Mouse (Mus musculus) embryonic facial prominence, embryonic 11.5 days (tissue): ENCODE results near the gene Tmprss6. TPM values are rescaled to one million over a fixed set of nuclear protein-coding genes. Genes with fewer than 3 reads are reported as not detected.

Source experiments
- ATAC-seq: fragments of 200-750 bp; cut with Nextera tagmentation; replicated peaks from 2 replicates; pipeline ENCODE4 v1.8.0; 2017; ENCODE audit warnings: low read depth; ENCODE audit not compliant: insufficient number of reproducible peaks, low FRiP score, low TSS enrichment
- DNase-seq: peaks from one replicate; pipeline ENCODE4 v3.0.0-alpha.2; 2015; ENCODE audit warnings: low spot score
- H3K27ac ChIP-seq: fragments of 300-500 bp; sonication (generic); replicated peaks from 2 replicates; pipeline ENCODE4 v1.5.1; 2014; ENCODE audit warnings: mild to moderate bottlenecking, low read depth, low read length, control low read depth
- H3K27me3 ChIP-seq: fragments of 300-500 bp; sonication (generic); 2 replicates; pipeline ENCODE4 v1.6.1; 2014; ENCODE audit warnings: mild to moderate bottlenecking, low read length, moderate library complexity, mixed read lengths; ENCODE audit not compliant: control insufficient read depth, insufficient read depth
- H3K36me3 ChIP-seq: fragments of 300-500 bp; sonication (generic); replicated peaks from 2 replicates; pipeline ENCODE4 v1.6.1; 2014; ENCODE audit warnings: low read depth, mild to moderate bottlenecking, low read length, moderate library complexity, mixed read lengths; ENCODE audit not compliant: control insufficient read depth, insufficient read depth
- H3K4me1 ChIP-seq: fragments of 300-500 bp; sonication (generic); 2 replicates; pipeline ENCODE4 v1.6.1; 2014; ENCODE audit warnings: low read length, mixed read lengths; ENCODE audit not compliant: control insufficient read depth, insufficient read depth
- H3K4me2 ChIP-seq: fragments of 300-500 bp; sonication (generic); 2 replicates; pipeline ENCODE4 v1.6.1; 2014; ENCODE audit warnings: low read depth, mild to moderate bottlenecking, control low read depth, low read length, moderate library complexity
- H3K4me3 ChIP-seq: fragments of 300-500 bp; sonication (generic); 2 replicates; pipeline ENCODE4 v1.5.1; 2014; ENCODE audit warnings: low read depth, low read length, control low read depth
- H3K9ac ChIP-seq: fragments of 300-500 bp; sonication (generic); replicated peaks from 2 replicates; pipeline ENCODE4 v1.6.1; 2014; ENCODE audit warnings: mild to moderate bottlenecking, control low read depth, low read length
- H3K9me3 ChIP-seq: fragments of 300-500 bp; sonication (generic); replicated peaks from 2 replicates; pipeline ENCODE4 v1.6.1; 2016; ENCODE audit warnings: mild to moderate bottlenecking, low read length, inconsistent platforms, mixed read lengths; ENCODE audit not compliant: control insufficient read depth
- WGBS: fragments of 180-500 bp; shearing (Covaris S2); extraction: QIAGEN DNeasy Blood & Tissue Kit; methylation state at CpG from one replicate; pipeline ENCODE4 v1.1.7; 2014; 5-methylcytosine and 5-hydroxymethylcytosine counted together
- polyA plus RNA-seq: library from polyadenylated mRNA; unstranded; fragments of >200 nt; fragmentation: Nextera tagmentation; extraction: Ambion mirVana; gene quantifications from 2 replicates; pipeline ENCODE4 v1.2.1, GENCODE M21; 2014

Tmprss6 gene
- polyA plus RNA-seq, 1 experiment from 2014 or later, result 0.21 TPM

DNA sequence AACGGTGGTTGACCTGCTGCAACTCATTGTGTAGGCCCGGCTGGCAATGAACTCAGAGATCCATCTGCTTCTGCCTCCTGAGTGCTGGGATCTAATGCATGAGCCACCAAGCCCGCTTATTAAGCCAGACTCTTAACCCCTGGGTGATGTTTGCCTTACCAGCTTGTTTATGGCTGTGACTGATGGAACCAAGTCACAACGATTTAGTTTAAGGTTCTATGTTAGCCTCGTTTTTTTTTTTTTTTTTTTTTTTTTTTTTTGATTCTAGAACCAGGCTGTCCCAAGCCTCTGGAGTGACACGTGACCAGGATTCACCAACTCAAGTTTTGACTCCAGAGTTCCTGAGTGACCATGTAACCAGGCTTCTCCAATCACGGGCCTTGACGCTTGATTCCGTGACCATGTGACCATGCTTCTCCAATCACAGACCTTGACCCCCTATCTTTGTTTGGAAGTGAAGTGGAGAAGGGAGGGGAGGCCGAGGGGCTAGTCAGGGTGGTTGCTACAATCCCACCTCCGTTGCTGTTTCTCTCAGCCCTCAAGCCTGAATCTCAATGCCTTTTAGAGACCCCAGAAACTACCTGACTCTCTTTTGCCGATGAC, 41.0 kb upstream of the Tmprss6 start:
- DNase-seq (peak; percentile 56), ATAC-seq (no peak)
- no peak overlapping the region; the same call in 1 of the 2 replicates for H3K27ac ChIP-seq
- no peaks in the 10 kb centered on the region for H3K9me3 ChIP-seq
- no peaks in the 10 kb centered on the region for H3K4me1 ChIP-seq
- H3K4me2 ChIP-seq, result no peak overlapping the region
- no peaks in the 10 kb centered on the region for H3K27me3 ChIP-seq
- H3K36me3 ChIP-seq, result no peaks in the 10 kb centered on the region
- WGBS, result 44% methylated on average over 12 of the region's 12 CpGs
- no peak overlapping the region for H3K4me3 ChIP-seq
- peak overlapping the region; percentile 32; the same call in 1 of the 2 replicates for H3K9ac ChIP-seq

DNA sequence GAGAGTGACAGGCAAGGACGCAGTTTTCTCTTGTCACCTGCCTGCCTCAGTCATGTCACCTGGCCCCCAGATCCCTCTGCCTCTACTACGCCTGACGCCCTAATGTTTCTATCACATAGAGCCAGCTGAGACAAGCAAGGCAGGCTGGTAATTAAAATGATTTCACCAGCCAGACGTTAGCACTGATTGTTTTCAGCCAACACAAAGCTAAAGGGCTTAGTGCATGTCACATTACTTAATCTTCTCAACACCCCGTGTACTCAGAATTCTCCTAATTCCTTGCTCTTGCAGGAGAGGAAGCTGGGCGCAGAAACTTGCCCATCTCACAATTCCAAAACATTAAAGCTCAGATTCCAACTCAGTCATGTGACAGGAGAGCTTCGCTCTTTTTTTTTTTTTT, 40.0 kb upstream of the Tmprss6 start:
- 65% methylated on average over 7 of the region's 7 CpGs for WGBS
- Histone ChIP-seq H3K36me3 (no peaks in the 10 kb centered on the region), H3K4me3 (no peak overlapping the region), H3K4me1 (no peaks in the 10 kb centered on the region), H3K9me3 (no peaks in the 10 kb centered on the region), H3K27me3 (no peaks in the 10 kb centered on the region), H3K4me2 (no peak overlapping the region), H3K27ac (no peak overlapping the region), H3K9ac (no peak overlapping the region)
- DNase-seq (no peak), ATAC-seq (no peak)

GRCm38 (mm10) chr15:78505541-78505940, 37.1 kb upstream of the Tmprss6 start:
- H3K27ac ChIP-seq, result no peak overlapping the region
- no peak overlapping the region for H3K4me3 ChIP-seq
- no peaks in the 10 kb centered on the region for H3K9me3 ChIP-seq
- H3K9ac ChIP-seq, result no peak overlapping the region
- no peaks in the 10 kb centered on the region for H3K4me1 ChIP-seq
- ATAC-seq (no peak), DNase-seq (no peak)
- no peaks in the 10 kb centered on the region for H3K36me3 ChIP-seq
- WGBS, result 71% methylated on average over 3 of the region's 3 CpGs
- no peaks in the 10 kb centered on the region for H3K27me3 ChIP-seq
- no peak overlapping the region for H3K4me2 ChIP-seq

DNA sequence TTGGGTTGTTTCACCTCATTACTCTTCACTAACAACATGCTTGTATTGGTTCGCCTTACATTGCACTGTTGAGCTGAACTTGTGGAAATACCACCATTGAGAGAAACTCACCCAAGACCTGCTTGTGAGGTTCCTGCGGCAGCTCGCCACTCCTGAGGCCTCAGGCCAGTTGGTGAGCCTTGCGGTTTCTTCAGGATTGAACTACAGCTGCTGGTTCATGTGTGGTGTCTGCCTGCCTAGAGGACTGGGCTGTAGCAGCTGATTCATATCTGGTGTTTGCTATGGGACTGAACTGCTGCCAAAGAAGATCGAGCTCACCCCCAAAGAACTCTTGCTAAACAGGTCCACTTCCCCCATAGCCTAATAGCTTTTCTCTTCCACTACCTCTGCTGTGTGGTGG, 36.4 kb upstream of the Tmprss6 start:
- Histone ChIP-seq H3K9ac (no peak overlapping the region), H3K9me3 (no peaks in the 10 kb centered on the region), H3K4me3 (no peak overlapping the region), H3K4me1 (no peaks in the 10 kb centered on the region), H3K4me2 (no peak overlapping the region), H3K36me3 (no peaks in the 10 kb centered on the region), H3K27me3 (no peaks in the 10 kb centered on the region), H3K27ac (no peak overlapping the region)
- ATAC-seq (no peak), DNase-seq (no peak)
- WGBS, result 90% methylated on average over 5 of the region's 5 CpGs

DNA sequence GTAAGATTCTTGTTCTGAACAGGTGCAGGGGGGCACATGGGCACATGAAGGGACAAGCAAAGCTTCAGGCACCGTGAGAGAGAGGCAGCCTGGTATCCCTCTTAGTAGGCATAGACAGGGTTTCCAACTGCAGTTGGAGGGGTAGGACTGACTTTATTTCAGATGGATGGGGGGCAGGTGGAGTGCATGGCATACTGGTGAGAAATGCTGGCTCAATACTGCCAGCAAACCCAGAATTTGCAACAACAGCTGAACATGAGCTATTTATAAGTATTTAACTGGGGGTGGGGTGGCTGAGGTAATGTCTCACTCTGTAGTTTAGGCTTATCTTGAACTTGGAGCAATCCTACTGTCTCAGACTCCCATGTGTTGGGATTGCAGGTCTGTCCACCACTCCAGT, 35.6 kb upstream of the Tmprss6 start:
- Histone ChIP-seq H3K27ac (no peak overlapping the region), H3K4me2 (no peak overlapping the region), H3K9ac (no peak overlapping the region), H3K9me3 (no peaks in the 10 kb centered on the region), H3K4me3 (no peak overlapping the region), H3K36me3 (no peaks in the 10 kb centered on the region), H3K4me1 (no peaks in the 10 kb centered on the region), H3K27me3 (no peaks in the 10 kb centered on the region)
- no peak for ATAC-seq
- DNase-seq, result no peak
- WGBS, result 81% methylated on average over 1 of the region's 1 CpGs

DNA sequence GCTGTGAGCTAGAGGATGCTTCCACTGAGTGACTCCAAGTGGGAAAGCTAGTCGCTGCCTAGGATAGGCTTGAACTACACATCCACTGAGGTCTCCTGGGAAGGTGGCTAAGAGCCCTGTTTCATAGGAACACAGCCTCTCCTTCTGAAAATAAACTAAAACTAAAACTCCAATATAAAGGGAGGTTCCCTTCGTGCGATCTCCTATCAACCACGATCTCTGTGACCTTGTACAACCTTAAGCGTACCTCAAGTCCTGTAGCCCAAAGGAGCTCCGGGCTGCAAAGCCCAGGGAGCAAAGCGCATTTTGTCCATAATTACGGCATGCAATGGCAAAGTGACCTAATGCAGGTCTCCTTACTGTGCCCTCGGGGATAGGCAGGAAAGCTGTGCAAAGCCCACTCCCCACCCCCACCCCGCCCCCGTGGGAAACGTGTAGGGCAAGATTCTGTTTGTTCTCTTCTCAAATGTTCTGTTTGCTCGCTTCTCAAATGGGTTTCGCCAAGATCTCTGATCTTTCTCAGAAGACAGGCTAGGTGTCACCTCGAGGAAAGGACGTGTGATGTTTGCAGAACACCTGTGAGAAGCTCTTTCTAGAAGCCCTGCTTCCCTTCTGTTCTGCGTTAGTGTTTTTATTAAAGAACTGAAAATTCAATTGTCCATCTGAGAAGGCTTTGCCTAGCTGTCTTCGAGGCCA, 34.2 kb upstream of the Tmprss6 start:
- H3K4me2 ChIP-seq, result no peak overlapping the region
- H3K27me3 ChIP-seq, result no peaks in the 10 kb centered on the region
- 80% methylated on average over 18 of the region's 18 CpGs for WGBS
- H3K4me1 ChIP-seq, result no peaks in the 10 kb centered on the region
- no peak overlapping the region for H3K4me3 ChIP-seq
- no peaks in the 10 kb centered on the region for H3K9me3 ChIP-seq
- no peaks in the 10 kb centered on the region for H3K36me3 ChIP-seq
- no peak overlapping the region for H3K27ac ChIP-seq
- DNase-seq (no peak), ATAC-seq (no peak)
- H3K9ac ChIP-seq, result no peak overlapping the region

- Histone ChIP-seq H3K4me2 (no peak within 1 kb of the TSS), H3K9me3 (no peaks in the 10 kb centered on the region), H3K36me3 (no peaks in the 10 kb centered on the region), H3K27me3 (no peaks in the 10 kb centered on the region), H3K27ac (no peak within 1 kb of the TSS), H3K4me1 (no peaks in the 10 kb centered on the region), H3K9ac (no peak within 1 kb of the TSS), H3K4me3 (no peak within 1 kb of the TSS)
- DNase-seq, result no peak
- no peak for ATAC-seq
- 87% methylated on average over 11 of the region's 11 CpGs for WGBS
Measured at GRCm38 (mm10) chr15:78494968-78495406, 26.6 kb upstream of the Tmprss6 start, which contains the start of gene Il2rb. Il2rb (minus strand) TSS chr15:78495271.

DNA sequence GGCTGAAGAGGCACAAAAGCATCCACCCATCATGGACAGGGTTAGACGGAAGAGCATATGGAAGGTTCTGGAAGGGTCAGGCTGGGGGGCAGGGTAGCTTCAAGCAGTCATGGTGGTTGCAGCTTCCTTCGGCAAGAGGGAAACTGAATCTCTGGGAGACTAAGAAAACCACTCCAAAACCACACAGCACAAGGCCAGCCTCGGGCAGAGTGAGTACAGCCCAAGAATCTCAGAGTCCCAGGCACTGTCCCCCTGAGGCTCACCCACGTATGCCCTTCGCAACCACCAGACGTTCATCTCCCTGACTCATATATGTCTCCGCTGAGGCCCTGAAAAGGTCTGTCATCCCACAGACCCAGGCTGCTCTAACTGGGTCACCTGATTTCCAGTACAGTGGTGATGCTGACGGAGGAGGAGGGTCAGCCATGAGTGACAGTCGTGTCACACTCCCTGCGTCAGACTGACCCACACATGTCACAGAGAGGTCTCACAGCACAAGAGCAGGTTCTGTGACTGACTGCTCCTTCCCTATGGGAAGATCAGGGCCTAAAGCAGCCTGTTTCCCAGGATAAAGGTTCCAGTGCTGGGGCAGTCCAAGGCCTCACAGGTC, 25.1 kb upstream of the Tmprss6 start:
- Histone ChIP-seq H3K9ac (no peak overlapping the region), H3K27me3 (no peaks in the 10 kb centered on the region), H3K4me2 (no peak overlapping the region), H3K4me3 (no peak overlapping the region), H3K9me3 (no peaks in the 10 kb centered on the region), H3K4me1 (no peaks in the 10 kb centered on the region), H3K27ac (no peak overlapping the region), H3K36me3 (no peaks in the 10 kb centered on the region)
- no peak for DNase-seq
- WGBS, result 74% methylated on average over 10 of the region's 10 CpGs
- no peak for ATAC-seq
